ENCODE assay signal across 8 mouse cellular contexts in the genomic region with DNA sequence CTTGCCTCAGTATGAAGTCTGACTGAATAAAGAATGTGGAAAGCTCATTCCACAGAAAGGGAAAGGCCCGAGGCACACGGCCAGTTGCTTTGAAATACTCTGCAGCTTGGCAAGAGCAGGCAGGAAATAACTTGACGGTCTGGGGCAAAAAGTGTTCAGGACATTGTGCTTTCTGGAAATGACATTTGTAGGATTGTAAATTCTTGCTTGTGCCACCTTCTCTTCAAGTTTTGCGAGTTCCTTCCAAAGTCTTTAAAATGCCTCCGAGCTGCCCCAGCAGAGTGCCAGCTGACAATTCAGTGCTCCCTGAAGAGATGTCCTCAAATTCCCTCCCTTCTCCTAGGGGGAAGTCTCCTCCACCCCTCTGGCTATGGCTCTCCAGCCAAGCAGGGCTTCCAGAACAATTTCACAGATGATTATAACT. TPM values are rescaled to one million over a fixed set of nuclear protein-coding genes. Genes with fewer than 3 reads are reported as not detected.
DNase-seq lines count a peak whose midpoint lies in the region; ATAC-seq and TF ChIP-seq lines count a peak whose summit lies in the region.
"Had no signal": no experiment of that assay in that cellular context is flagged by ENCODE, and none has a peak within 500 bp of the region (broad histone marks: within the 10 kb centered on the region; RNA-seq: fewer than 3 reads in every experiment).

No protein-coding gene starts in this region.

- H3K4me3 ChIP-seq in thymus, adult 2 months (ENCODE audit: control insufficient read depth, insufficient read depth, low read length) = no peak overlapping the region
- H3K4me3 ChIP-seq in stomach, postnatal 0 days (ENCODE audit: low read depth, low read length) = no peak overlapping the region

- TF ChIP-seq CTCF in thymus, adult 2 months (IDR thresholded peaks at IDR 0.05; ENCODE audit: borderline replicate concordance, control insufficient read depth, extremely low read depth, insufficient read depth, low read length, poor library complexity) = no peak
- TF ChIP-seq CTCF in stomach, postnatal 0 days (IDR thresholded peaks at IDR 0.05; ENCODE audit: low read depth) = no peak

- no peak for ATAC-seq in stomach, postnatal 0 days (ENCODE audit: low FRiP score, low TSS enrichment)

- H3K36me3 ChIP-seq in thymus, adult 2 months (ENCODE audit: control insufficient read depth, insufficient read depth, low read length) = no peaks in the 10 kb centered on the region
- no peaks in the 10 kb centered on the region for H3K36me3 ChIP-seq in stomach, postnatal 0 days (ENCODE audit: control insufficient read depth, insufficient read depth, low read length)

- H3K4me2 ChIP-seq in stomach, postnatal 0 days (replicated peaks; ENCODE audit: low read depth) = no peak overlapping the region

- peaks cover 6% of the 10 kb centered on the region; the same call in 1 of the 2 replicates for H3K4me1 ChIP-seq in thymus, adult 2 months (replicated peaks; ENCODE audit: control insufficient read depth, insufficient read depth, low read length)
- peaks cover 3% of the 10 kb centered on the region; the same call in 1 of the 2 replicates for H3K4me1 ChIP-seq in stomach, postnatal 0 days (replicated peaks; ENCODE audit: control insufficient read depth, insufficient read depth)

- 81% methylated on average over 5 of the region's 5 CpGs for WGBS in thymus, adult 2 months
- 32% methylated on average over 5 of the region's 5 CpGs for WGBS in stomach, postnatal 0 days

- no peak overlapping the region for H3K9ac ChIP-seq in stomach, postnatal 0 days (ENCODE audit: low read length)

- no peak for DNase-seq in thymus, adult 2 months
- DNase-seq in thymus, postnatal 0 days (ENCODE audit: low spot score) = no peak
- peak; percentile 51 to 74 for DNase-seq in gastrocnemius, postnatal 36 days
- peak; percentile 73 for DNase-seq in kidney, postnatal 14 days
- no peak for DNase-seq in stomach, postnatal 0 days (ENCODE audit: low spot score)
- no peak for DNase-seq in thymus, postnatal 14 days
- DNase-seq in layer of hippocampus, adult 18-20 months (ENCODE audit: low spot score in 2 of 2) = no peak

- H3K9me3 ChIP-seq in stomach, postnatal 0 days (ENCODE audit: control insufficient read depth, low read length) = no peaks in the 10 kb centered on the region

- no peak for TF ChIP-seq POLR2A in thymus, adult 2 months (IDR thresholded peaks at IDR 0.05; ENCODE audit: control insufficient read depth, extremely low read depth, insufficient read depth, low read length, poor library complexity)

- no peaks in the 10 kb centered on the region for H3K27me3 ChIP-seq in thymus, adult 2 months (ENCODE audit: control insufficient read depth, insufficient read depth, low read length)
- no peaks in the 10 kb centered on the region for H3K27me3 ChIP-seq in stomach, postnatal 0 days (ENCODE audit: control insufficient read depth, insufficient read depth, low read length)

- peak overlapping the region; percentile 36; the same call in 1 of the 2 replicates for H3K27ac ChIP-seq in thymus, adult 2 months (ENCODE audit: control insufficient read depth, insufficient read depth, low read length)
- peak overlapping the region; percentile 53; the same call in 1 of the 2 replicates for H3K27ac ChIP-seq in stomach, postnatal 0 days (replicated peaks)

- no peak for TF ChIP-seq EP300 in stomach, postnatal 0 days (optimal IDR thresholded peaks at IDR 0.05)

- intact Hi-C loops in gastrocnemius, postnatal 36 days (cut with DNase I) = no loop called here

RNA-seq across cellular contexts. Expression of gene Oit3, which starts 2.1 kb away (rescaled TPM):
- polyA plus RNA-seq in thymus, adult 2 months (2012; rRNA removed) = 0.18 and 0.35 TPM in 2 replicates
- polyA plus RNA-seq in thymus, postnatal 0 days (2015; fragmentation: Nextera tagmentation; extraction: Ambion mirVana) = 0.45 and 0.46 TPM in 2 replicates
- total RNA-seq in gastrocnemius, postnatal 36 days (2021) = under 1 TPM; 0.12 to 0.26 TPM
- polyA plus RNA-seq in stomach, postnatal 0 days (2015; fragmentation: Nextera tagmentation; extraction: Ambion mirVana) = 0.28 and 0.29 TPM in 2 replicates
- total RNA-seq in layer of hippocampus, adult 18-20 months (2021) = under 1 TPM in 1 of 2 experiments, not detected in 1; 0.32 TPM

RNA-seq across cellular contexts. Expression of gene Pla2g12b, which starts 36.1 kb away (rescaled TPM):
- 0.23 TPM in 1 of 2 replicates, not detected in the other for polyA plus RNA-seq in thymus, adult 2 months (2012; rRNA removed)
- polyA plus RNA-seq in thymus, postnatal 0 days (2015; fragmentation: Nextera tagmentation; extraction: Ambion mirVana) = not detected in 2 replicates
- not detected for total RNA-seq in gastrocnemius, postnatal 36 days (2021)
- polyA plus RNA-seq in stomach, postnatal 0 days (2015; fragmentation: Nextera tagmentation; extraction: Ambion mirVana) = 34.6 and 38.5 TPM in 2 replicates
- not detected for total RNA-seq in layer of hippocampus, adult 18-20 months (2021)
- total RNA-seq: common myeloid progenitor, adult 5-6 weeks had no signal

RNA-seq across cellular contexts. Expression of gene Gm10273, which starts 44.1 kb away (rescaled TPM):
- 9.7 and 11.5 TPM in 2 replicates for polyA plus RNA-seq in thymus, adult 2 months (2012; rRNA removed)
- polyA plus RNA-seq in thymus, postnatal 0 days (2015; fragmentation: Nextera tagmentation; extraction: Ambion mirVana) = 9.1 and 14.0 TPM in 2 replicates
- 100 to 1,000 TPM in 1 of 2 experiments, 10 to 100 TPM in 1; 85.4 to 136 TPM for total RNA-seq in gastrocnemius, postnatal 36 days (2021)
- 1.4 and 3.6 TPM in 2 replicates for polyA plus RNA-seq in stomach, postnatal 0 days (2015; fragmentation: Nextera tagmentation; extraction: Ambion mirVana)
- total RNA-seq in layer of hippocampus, adult 18-20 months (2021) = 10 to 100 TPM; 32.2 to 36.8 TPM

Comparison
In these comparisons a context has a peak if more than half of its experiments do, and no peak if none do; other contexts are left out.
1. DNase-seq: peak in gastrocnemius, postnatal 36 days (2 of 2) and kidney, postnatal 14 days (single experiment); none in thymus, adult 2 months (single experiment), thymus, postnatal 0 days (single experiment), stomach, postnatal 0 days (single experiment), thymus, postnatal 14 days (single experiment) and layer of hippocampus, adult 18-20 months (0 of 2).
2. RNA of gene Pla2g12b, which starts 36.1 kb away (polyA plus RNA-seq): 34.6 to 38.5 TPM in stomach, postnatal 0 days; 0.23 TPM in thymus, adult 2 months and not detected in thymus, postnatal 0 days; every median in the first group is over 10 times any median in the second.